Mouse (Mus musculus) thymus, postnatal 4 days (tissue): ENCODE measurements around the gene Scgb1b24.

Source experiments
- DNase-seq: peaks from one replicate; pipeline ENCODE4 v3.0.0; 2021

The Scgb1b24 gene

GRCm38 (mm10) chr7:33743499-33743898 is at the start of gene Scgb1b24:
Gene Scgb1b24 (plus strand): TSS chr7:33743799.
- no peak for DNase-seq

DNA sequence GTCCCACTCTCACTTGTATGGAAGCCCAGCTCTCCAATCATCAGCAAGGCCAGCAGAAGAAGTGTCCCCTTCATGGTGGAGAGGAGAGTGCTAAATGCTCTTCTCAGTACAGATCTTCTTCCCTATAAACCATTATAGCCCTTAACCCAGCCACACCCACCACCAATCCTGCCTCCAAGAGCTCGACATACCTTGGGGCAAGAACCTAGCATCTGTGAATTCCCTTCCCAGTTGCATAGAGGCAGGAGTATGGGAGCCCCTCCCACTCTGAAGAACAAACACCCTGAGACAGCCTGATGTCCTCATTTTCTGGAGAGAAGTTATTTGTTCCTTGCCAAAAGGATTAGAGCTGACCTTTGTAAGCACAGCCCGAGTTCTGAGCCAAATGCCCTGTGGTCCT is 4.4 kb upstream of the Scgb1b24 start, which contains the start of gene Scgb2b24:
Gene Scgb2b24, minus strand, starts transcription at position 101 of the 400 bp plus-strand sequence.
- DNase-seq, result no peak
